Mouse (Mus musculus) myocyte (in vitro differentiated cells): ENCODE measurements at regions not wholly inside any gene's neighbourhood (a gene's known extent, or its start where the extent isn't known, plus 50 kb on each side); places are given as distances from the start of the nearest gene placed in this dataset.

Experiments
- CEBPB ChIP-seq: IDR thresholded peaks from 2 replicates; pipeline ENCODE4 v1.6.1; 2011; ENCODE audit warnings: mild to moderate bottlenecking, moderate library complexity; ENCODE audit not compliant: poor library complexity, insufficient read depth, severe bottlenecking
- E2F4 ChIP-seq: IDR thresholded peaks from one replicate; pipeline ENCODE4 v1.6.1; 2011; ENCODE audit warnings: mild to moderate bottlenecking, control low read depth, moderate library complexity; ENCODE audit not compliant: insufficient read depth
- MAX ChIP-seq: IDR thresholded peaks from one replicate; pipeline ENCODE4 v1.6.1; 2011; ENCODE audit warnings: low read depth, mild to moderate bottlenecking, control low read depth
- MYOD1 ChIP-seq, 3 experiments: IDR thresholded peaks; one replicate each; pipeline ENCODE4 v1.6.1; 2011; ENCODE audit warnings: control low read depth in 2 of 3, low read depth in 2 of 3, mild to moderate bottlenecking in 2 of 3, moderate library complexity in 1 of 3; ENCODE audit not compliant: insufficient read length in 2 of 3, control insufficient read depth in 1 of 3
- MYOG ChIP-seq, 3 experiments: IDR thresholded peaks; one replicate each; pipeline ENCODE4 v1.6.1; 2011; ENCODE audit warnings: control low read depth in 2 of 3, low read depth in 2 of 3, mild to moderate bottlenecking in 2 of 3; ENCODE audit not compliant: insufficient read length in 2 of 3, control insufficient read depth in 1 of 3, insufficient read depth in 1 of 3
- POLR2A ChIP-seq: IDR thresholded peaks from one replicate; pipeline ENCODE4 v1.6.1; 2011; ENCODE audit warnings: low read depth, mild to moderate bottlenecking, control low read depth, moderate library complexity; ENCODE audit not compliant: insufficient read length
- POLR2AphosphoS2 ChIP-seq: IDR thresholded peaks from one replicate; pipeline ENCODE4 v1.6.1; 2011; ENCODE audit warnings: low read depth, control low read depth; ENCODE audit not compliant: insufficient read length
- SRF ChIP-seq: IDR thresholded peaks from one replicate; pipeline ENCODE4 v1.6.1; 2011; ENCODE audit warnings: low read depth; ENCODE audit not compliant: control insufficient read depth, insufficient read length
- TCF12 ChIP-seq: IDR thresholded peaks from one replicate; pipeline ENCODE4 v1.6.1; 2011; ENCODE audit warnings: mild to moderate bottlenecking, control low read depth; ENCODE audit not compliant: poor library complexity, insufficient read depth, severe bottlenecking
- TCF3 ChIP-seq: IDR thresholded peaks from one replicate; pipeline ENCODE4 v1.6.1; 2011; ENCODE audit warnings: low read depth, control low read depth; ENCODE audit not compliant: insufficient read length
- USF1 ChIP-seq: IDR thresholded peaks from one replicate; pipeline ENCODE4 v1.6.1; 2011; ENCODE audit warnings: low read depth, mild to moderate bottlenecking, control low read depth, moderate library complexity

- no peak for TF ChIP-seq POLR2A
- TF ChIP-seq MYOG (IDR thresholded peaks at IDR 0.05; ENCODE audit: control insufficient read depth in 1 of 3, insufficient read depth in 1 of 3, insufficient read length in 2 of 3, low read depth in 2 of 3): no peak
- no peak for TF ChIP-seq USF1
- no peak for TF ChIP-seq E2F4
- TF ChIP-seq MAX: no peak
- no peak for TF ChIP-seq TCF12
- no peak for TF ChIP-seq POLR2AphosphoS2
- no peak for TF ChIP-seq CEBPB
- no peak for TF ChIP-seq TCF3
- TF ChIP-seq MYOD1 (IDR thresholded peaks at IDR 0.05; ENCODE audit: control insufficient read depth in 1 of 3, insufficient read length in 2 of 3, low read depth in 2 of 3): no peak
- TF ChIP-seq SRF: no peak
Measured at GRCm38 (mm10) chr1:137852262-137852661, 323.2 kb downstream of the Ptprc start.
